Mouse (Mus musculus) forebrain, postnatal 0 days (tissue): ENCODE measurements at regions not wholly inside any gene's neighbourhood (a gene's known extent, or its start where the extent isn't known, plus 50 kb on each side); places are given as distances from the start of the nearest gene placed in this dataset.

ENCODE experiments used
- ATAC-seq: fragments of 200-750 bp; cut with Nextera tagmentation; 2 replicates; pipeline ENCODE4 v1.8.0; 2017; ENCODE audit warnings: mild to moderate bottlenecking, moderate library complexity
- DNase-seq: peaks from one replicate; pipeline ENCODE4 v3.0.0-alpha.2; 2015
- H3K27ac ChIP-seq: fragments of 300-500 bp; sonication (generic); 2 replicates; pipeline ENCODE4 v1.5.1; 2014; ENCODE audit warnings: low read depth, mild to moderate bottlenecking, antibody characterized with exemption, low read length, moderate library complexity, mixed read lengths
- H3K27me3 ChIP-seq: fragments of 300-500 bp; sonication (generic); 2 replicates; pipeline ENCODE4 v1.6.1; 2014; ENCODE audit warnings: mild to moderate bottlenecking, low read length, mixed read lengths; ENCODE audit not compliant: insufficient read depth
- H3K36me3 ChIP-seq: fragments of 300-500 bp; sonication (generic); 2 replicates; pipeline ENCODE4 v1.6.1; 2014; ENCODE audit warnings: mild to moderate bottlenecking, moderate library complexity; ENCODE audit not compliant: insufficient read depth
- H3K4me1 ChIP-seq: fragments of 300-500 bp; sonication (generic); 2 replicates; pipeline ENCODE4 v1.6.1; 2014; ENCODE audit warnings: antibody characterized with exemption; ENCODE audit not compliant: insufficient read depth
- H3K4me2 ChIP-seq: fragments of 300-500 bp; sonication (generic); 2 replicates; pipeline ENCODE4 v1.6.1; 2014; ENCODE audit warnings: low read depth, mild to moderate bottlenecking, moderate library complexity
- H3K4me3 ChIP-seq: fragments of 300-500 bp; sonication (generic); 2 replicates; pipeline ENCODE4 v1.5.1; 2014; ENCODE audit warnings: low read depth, low read length, mixed read lengths
- H3K9ac ChIP-seq: fragments of 300-500 bp; sonication (generic); 2 replicates; pipeline ENCODE4 v1.6.1; 2014; ENCODE audit warnings: mild to moderate bottlenecking
- H3K9me3 ChIP-seq: fragments of 300-500 bp; sonication (generic); 2 replicates; pipeline ENCODE4 v1.6.1; 2016; ENCODE audit warnings: low read length
- CTCF ChIP-seq: sonication (generic); IDR thresholded peaks from 2 replicates; pipeline ENCODE4 v1.5.1; 2016; ENCODE audit warnings: antibody characterized with exemption, control low read depth, low read depth
- WGBS: fragments of 180-500 bp; shearing (Covaris S2); extraction: QIAGEN DNeasy Blood & Tissue Kit; methylation state at CpG from one replicate; pipeline ENCODE4 v1.1.7; 2014; 5-methylcytosine and 5-hydroxymethylcytosine counted together

DNA sequence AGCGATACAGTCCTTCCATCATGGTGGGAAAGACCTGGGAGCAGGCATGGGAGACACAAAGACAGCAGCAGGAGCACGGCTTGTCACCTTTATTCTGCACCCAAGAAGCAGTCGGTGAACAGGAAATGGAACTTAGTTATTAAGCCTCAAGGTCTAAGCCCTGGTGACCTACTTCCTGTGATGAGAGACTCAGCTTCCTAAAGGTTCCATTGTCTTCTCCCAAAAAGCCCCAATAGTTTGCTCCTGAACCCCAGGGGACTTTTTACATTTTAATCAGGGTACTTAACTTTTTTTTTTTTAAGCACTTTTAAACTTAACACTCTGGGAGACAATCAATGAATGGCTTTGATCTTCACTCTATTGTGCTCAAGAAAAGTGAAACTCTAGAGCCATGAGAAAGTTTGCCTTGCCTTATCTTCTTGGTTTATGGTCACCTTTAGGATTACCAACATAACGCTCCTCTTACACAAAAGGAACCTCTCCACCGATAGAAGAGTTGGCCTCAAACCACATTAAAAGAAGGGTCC is 101.6 kb upstream of the Auts2 start:
- no peak for TF ChIP-seq CTCF
- Histone ChIP-seq H3K27ac (no peak overlapping the region), H3K9me3 (no peaks in the 10 kb centered on the region), H3K4me3 (no peak overlapping the region), H3K36me3 (no peaks in the 10 kb centered on the region), H3K9ac (no peak overlapping the region), H3K27me3 (no peaks in the 10 kb centered on the region), H3K4me1 (no peaks in the 10 kb centered on the region), H3K4me2 (no peak overlapping the region)
- no peak for ATAC-seq
- DNase-seq: no peak
- 78% methylated on average over 5 of the region's 5 CpGs for WGBS

DNA sequence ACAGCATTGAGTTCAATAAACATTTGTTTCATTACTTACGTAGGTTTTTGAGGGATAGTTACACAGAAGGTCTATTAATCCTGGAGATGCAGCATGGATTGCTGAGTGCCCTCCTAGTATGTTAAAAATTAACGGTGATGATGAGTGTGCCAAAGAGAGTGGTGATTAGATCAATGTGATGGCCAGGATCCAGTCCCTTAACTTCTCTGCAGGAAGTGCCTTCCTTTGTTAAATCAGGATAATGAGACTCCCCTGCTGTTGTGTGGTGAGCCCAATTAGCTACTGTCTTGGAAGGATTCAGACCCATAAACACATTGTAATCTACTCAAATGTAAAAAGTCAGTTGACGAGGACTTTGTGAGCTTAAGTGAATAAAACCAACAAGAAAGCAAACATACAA is 100.1 kb upstream of the Auts2 start:
- no peak for ATAC-seq
- H3K4me2 ChIP-seq: no peak overlapping the region
- H3K9ac ChIP-seq: no peak overlapping the region
- H3K4me3 ChIP-seq: no peak overlapping the region
- DNase-seq: no peak
- H3K36me3 ChIP-seq: no peaks in the 10 kb centered on the region
- WGBS: 31% methylated on average over 3 of the region's 3 CpGs
- no peaks in the 10 kb centered on the region for H3K27me3 ChIP-seq
- no peak overlapping the region for H3K27ac ChIP-seq
- no peak for TF ChIP-seq CTCF
- H3K9me3 ChIP-seq: no peaks in the 10 kb centered on the region
- H3K4me1 ChIP-seq: no peaks in the 10 kb centered on the region

DNA sequence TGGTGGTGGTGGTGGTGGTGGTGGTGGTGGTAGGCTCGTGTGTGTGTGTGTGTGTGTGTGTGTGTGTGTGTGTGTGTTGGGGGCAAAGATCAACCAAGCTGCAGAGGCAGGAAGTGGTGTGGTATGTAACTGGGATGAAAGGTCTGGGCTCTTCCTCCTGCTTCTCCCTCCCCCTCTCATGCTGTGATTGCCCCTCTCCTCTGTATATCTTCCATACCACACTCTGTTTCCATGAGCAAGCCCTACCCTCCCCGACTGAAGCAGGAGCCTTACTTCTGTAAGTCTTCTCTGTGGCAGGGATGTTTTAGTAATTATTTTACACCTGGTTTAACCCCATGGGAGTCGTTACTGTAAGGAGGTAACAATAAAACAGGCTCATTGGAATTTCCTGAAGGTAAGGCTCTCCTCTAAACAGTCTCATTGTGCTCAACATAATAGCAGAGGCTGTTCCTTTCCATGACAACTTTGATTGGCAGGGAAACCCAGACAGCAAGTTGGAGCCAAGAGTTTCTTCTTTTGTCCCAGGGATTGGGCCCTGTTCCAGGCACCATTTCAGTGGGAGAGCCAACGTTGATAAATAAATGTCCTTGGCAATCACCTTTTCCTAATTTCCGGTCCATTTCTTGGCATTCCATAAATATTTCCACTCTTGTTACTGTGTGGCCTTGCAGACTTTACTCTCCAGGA is 90.2 kb upstream of the Auts2 start:
- H3K27ac ChIP-seq: no peak overlapping the region
- no peak overlapping the region for H3K4me3 ChIP-seq
- no peaks in the 10 kb centered on the region for H3K9me3 ChIP-seq
- WGBS: 19% methylated on average over 5 of the region's 5 CpGs
- no peak overlapping the region for H3K4me2 ChIP-seq
- TF ChIP-seq CTCF: no peak
- H3K27me3 ChIP-seq: no peaks in the 10 kb centered on the region
- peak; percentile 16; the same call in 1 of the 2 replicates for ATAC-seq
- no peaks in the 10 kb centered on the region for H3K4me1 ChIP-seq
- peak; percentile 49 for DNase-seq
- H3K9ac ChIP-seq: no peak overlapping the region
- no peaks in the 10 kb centered on the region for H3K36me3 ChIP-seq

DNA sequence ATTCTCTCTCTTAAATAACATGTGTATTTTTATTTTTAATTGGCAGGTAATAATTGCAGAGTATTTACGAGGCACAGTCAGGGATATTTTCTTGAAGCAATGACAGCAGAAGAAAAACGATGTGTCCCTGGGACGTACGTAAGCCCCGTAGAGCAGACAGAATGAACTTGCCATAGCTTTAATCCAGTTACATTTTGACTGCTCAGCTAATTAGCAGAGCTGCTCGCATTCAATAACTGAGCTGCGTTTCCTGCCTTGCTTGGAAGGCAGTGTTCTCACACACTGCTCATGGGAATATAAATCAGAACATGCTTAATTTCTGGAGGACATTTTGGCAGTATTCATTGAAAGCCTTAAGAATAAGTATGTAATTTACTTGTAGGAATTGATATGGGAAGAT is 78.6 kb upstream of the Auts2 start:
- Histone ChIP-seq H3K27ac (no peak overlapping the region), H3K9me3 (no peaks in the 10 kb centered on the region), H3K4me1 (no peaks in the 10 kb centered on the region; the same call in 1 of the 2 replicates), H3K27me3 (no peaks in the 10 kb centered on the region), H3K36me3 (no peaks in the 10 kb centered on the region), H3K4me2 (no peak overlapping the region), H3K9ac (no peak overlapping the region), H3K4me3 (no peak overlapping the region)
- WGBS: 13% methylated on average over 7 of the region's 7 CpGs
- no peak for TF ChIP-seq CTCF
- DNase-seq (peak; percentile 42), ATAC-seq (0 out of 2 replicates have a peak, but pooled peaks have one; percentile 32)

DNA sequence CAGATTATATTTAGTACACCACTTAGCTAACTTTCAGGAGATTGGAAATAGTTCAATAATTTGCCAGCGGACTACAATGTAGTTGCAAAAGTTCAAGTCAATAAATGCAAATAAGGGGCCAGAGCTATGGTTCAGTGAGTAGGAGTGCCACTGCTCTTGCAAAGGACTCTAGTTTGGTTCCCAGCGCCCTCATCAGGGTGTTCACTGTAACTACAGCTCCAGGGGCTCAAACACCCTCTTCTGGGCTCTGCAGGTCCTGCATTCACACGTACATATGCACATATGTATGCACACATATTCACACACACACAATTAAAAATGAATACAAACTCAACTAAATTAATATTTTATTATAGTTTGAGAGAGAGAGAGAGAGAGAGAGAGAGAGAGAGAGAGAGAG is 74.1 kb upstream of the Auts2 start:
- 68% methylated on average over 3 of the region's 3 CpGs for WGBS
- TF ChIP-seq CTCF: 0 out of 2 replicates have a peak, but pooled peaks have one; percentile 19
- Histone ChIP-seq H3K9me3 (no peaks in the 10 kb centered on the region), H3K4me3 (no peak overlapping the region), H3K27me3 (no peaks in the 10 kb centered on the region), H3K9ac (no peak overlapping the region), H3K4me1 (no peaks in the 10 kb centered on the region; the same call in 1 of the 2 replicates), H3K36me3 (no peaks in the 10 kb centered on the region), H3K27ac (no peak overlapping the region), H3K4me2 (no peak overlapping the region)
- ATAC-seq (no peak), DNase-seq (no peak)

DNA sequence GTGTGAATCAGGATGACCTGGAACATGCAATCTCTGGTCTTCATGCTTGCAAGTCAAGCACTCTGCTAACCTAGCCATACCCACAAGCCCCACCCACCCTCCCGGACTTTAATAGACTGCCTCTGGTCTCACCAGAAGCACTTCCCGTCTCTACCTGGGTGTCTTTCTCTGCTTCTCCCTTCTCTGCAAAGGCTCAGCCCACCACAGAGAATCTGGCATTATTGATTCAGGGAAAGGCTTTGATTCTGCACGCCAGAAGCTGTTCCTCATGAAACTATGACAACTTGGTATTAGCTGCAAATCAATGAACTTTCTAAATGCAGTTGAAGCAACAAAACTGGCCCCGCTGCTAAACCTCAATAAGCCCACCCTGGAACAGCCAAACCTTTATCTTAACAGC is 66.1 kb upstream of the Auts2 start:
- no peak overlapping the region for H3K4me3 ChIP-seq
- no peaks in the 10 kb centered on the region for H3K27me3 ChIP-seq
- no peak overlapping the region for H3K4me2 ChIP-seq
- WGBS: 31% methylated on average over 4 of the region's 4 CpGs
- H3K4me1 ChIP-seq: no peaks in the 10 kb centered on the region
- no peak for DNase-seq
- no peaks in the 10 kb centered on the region for H3K36me3 ChIP-seq
- no peak overlapping the region for H3K9ac ChIP-seq
- no peak overlapping the region for H3K27ac ChIP-seq
- no peak for ATAC-seq
- TF ChIP-seq CTCF: no peak
- no peaks in the 10 kb centered on the region for H3K9me3 ChIP-seq

DNA sequence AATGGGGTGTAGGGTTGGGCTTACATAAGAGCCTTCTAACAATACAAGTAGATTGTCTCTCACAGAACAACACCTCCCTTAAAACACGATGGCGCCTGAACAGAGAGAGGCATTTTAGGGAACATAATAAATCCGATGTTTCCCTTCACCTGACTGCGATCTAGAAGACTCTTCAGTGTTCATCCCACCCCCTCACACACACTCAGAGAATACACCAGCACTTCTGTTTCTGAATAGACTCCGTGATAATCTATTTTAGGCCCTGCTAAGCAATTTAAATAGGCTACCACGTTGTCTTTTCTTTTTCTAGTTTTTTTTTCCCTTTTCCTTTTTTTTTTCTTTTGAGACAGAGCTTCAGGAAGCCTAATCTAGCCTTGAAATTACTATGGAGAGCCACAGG is 63.1 kb upstream of the Auts2 start:
- no peaks in the 10 kb centered on the region for H3K27me3 ChIP-seq
- 38% methylated on average over 6 of the region's 6 CpGs for WGBS
- H3K4me3 ChIP-seq: no peak overlapping the region
- H3K4me2 ChIP-seq: no peak overlapping the region
- H3K9me3 ChIP-seq: no peaks in the 10 kb centered on the region
- no peaks in the 10 kb centered on the region for H3K36me3 ChIP-seq
- H3K27ac ChIP-seq: no peak overlapping the region
- no peak overlapping the region for H3K9ac ChIP-seq
- peak; percentile 27 for DNase-seq
- TF ChIP-seq CTCF: no peak
- no peaks in the 10 kb centered on the region for H3K4me1 ChIP-seq
- peak; percentile 40; the same call in 1 of the 2 replicates for ATAC-seq
